Mouse (Mus musculus) granulocyte monocyte progenitor cell, adult 5-6 weeks (primary cell): Measurements from ENCODE around the gene Gnl3l. TPM values are rescaled to one million over a fixed set of nuclear protein-coding genes. Genes with fewer than 3 reads are reported as not detected.

Experiments
- ATAC-seq: replicated peaks from 2 replicates; pipeline ENCODE4 v1.8.0; 2016; ENCODE audit warnings: mild to moderate bottlenecking, moderate TSS enrichment, inconsistent platforms; ENCODE audit not compliant: poor library complexity, severe bottlenecking
- total RNA-seq, 2 experiments: library from RNA; stranded (forward) in 1 of 2; stranded (reverse) in 1 of 2; fragments of 200-712, 200-1000 nt in 1 of 2; fragments of >200 nt in 1 of 2; fragmentation: Nextera tagmentation in 1 of 2; gene quantifications; 2 replicates each; pipeline ENCODE4 v1.2.3; 2014 to 2017

Gnl3l gene
- 37.0 and 55.5 TPM in 2 replicates for total RNA-seq (2014; fragmentation: Nextera tagmentation)
- 46.9 and 47.9 TPM in 2 replicates for total RNA-seq (2017)

DNA sequence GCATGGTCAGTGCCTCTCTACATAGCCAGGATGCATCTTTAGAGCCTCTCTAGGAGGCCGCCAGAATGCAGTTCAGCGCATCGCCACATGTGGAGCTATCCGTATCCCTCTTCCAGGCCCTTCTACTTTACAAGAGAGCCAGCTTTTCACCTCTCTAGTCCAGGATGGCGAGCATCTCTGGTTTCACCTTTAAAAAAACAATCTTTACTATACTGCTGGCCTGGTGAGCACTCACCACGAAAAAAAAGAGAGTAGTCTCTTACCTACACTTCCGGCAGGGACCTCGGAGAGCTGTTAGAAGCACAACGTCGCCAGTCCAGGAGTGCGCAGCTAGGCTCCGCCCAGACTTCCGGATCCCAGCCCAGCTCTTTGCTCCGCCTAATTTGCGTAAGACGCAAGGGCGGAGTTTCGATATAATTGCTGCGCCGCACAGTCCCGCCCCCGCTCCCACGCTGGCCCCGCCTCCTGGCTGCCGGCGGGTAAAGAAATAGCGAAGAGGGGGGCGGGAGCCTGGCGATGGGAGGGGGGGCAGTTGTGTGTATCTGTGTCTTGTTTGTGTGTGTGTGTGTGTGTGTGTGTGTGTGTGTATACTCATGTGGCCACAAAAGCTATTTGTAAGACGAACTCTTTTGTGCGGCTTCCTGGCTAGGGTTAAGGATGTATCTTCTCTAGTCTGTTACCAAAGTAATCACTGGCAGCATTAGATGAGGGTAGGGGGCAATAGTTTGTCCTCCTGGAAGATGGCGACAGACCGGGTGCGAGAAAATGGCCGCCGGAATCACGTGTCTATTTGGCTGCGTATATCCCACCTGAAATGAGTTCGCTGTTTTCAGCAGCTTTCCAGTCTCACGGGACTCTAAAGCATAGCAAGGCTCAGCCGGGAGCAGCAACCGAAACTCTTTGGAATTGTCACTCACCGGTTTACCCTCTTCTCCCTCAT, at the start of gene Gnl3l:
Gnl3l (minus strand) TSS at position 385 of the 940 bp plus-strand sequence.
- peak; percentile 94 for ATAC-seq

DNA sequence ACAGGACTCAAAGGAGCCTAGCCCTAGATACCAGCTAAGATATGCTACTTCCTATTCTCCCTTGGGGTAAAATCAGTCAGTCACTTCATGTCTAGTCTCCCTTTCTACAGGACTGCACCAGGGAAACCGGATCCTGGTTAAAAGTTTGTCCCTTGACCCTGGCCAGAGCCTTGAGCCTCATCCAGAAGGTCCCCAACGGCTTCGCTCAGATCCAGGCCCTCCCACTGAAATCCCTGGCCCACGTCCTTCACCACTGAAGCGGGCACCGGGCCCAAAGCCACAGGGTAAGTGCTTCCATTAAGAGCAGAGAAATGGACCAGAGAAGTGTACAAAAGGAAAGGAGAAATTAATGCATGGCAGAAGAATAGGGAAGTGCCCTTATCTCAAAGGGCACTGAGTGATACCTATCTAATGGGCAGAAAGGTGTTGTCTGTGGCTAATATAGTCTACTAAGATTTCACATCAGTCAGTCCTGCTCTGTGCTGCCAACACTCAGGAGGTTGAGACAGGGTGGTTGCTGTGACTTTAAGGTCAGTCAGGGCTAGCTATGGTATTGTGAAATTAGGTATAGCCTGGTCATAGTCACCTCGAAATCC, 49.0 kb upstream of the Gnl3l start:
- ATAC-seq: 0 out of 2 replicates have a peak, but pooled peaks have one; percentile 3

DNA sequence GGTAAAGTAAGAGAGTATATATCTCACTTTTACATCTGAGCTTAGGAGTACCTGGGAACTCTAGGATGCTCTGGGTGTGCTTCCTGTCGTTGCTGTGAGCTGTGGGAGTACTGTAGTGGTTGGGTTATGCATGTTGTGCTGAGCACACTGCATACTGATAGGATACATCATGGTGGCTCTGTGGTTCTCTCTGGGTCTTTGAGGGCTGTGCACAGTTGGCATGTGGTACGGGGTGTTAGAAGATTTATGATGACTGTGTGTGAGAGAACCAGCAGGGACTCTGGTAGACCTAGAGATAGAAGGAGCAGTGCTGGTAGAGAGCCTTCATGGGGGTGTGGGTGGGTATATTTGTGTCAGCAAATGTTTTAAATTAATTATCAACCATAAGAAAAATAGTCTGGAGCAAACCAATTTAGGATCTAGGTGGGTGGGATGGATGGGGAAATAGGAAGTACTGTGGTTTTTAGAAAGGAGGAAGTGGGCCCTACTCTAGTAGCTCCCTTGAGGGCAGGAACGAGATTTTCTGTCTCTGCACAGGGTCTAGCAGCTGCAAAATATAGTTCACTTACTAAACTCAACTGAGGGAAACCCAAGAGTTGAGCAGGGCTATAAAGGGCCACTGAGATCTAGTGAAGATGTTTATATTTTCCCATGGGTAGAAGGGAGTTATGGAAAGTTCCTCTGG, 44.6 kb upstream of the Gnl3l start:
- peak; percentile 97 for ATAC-seq

DNA sequence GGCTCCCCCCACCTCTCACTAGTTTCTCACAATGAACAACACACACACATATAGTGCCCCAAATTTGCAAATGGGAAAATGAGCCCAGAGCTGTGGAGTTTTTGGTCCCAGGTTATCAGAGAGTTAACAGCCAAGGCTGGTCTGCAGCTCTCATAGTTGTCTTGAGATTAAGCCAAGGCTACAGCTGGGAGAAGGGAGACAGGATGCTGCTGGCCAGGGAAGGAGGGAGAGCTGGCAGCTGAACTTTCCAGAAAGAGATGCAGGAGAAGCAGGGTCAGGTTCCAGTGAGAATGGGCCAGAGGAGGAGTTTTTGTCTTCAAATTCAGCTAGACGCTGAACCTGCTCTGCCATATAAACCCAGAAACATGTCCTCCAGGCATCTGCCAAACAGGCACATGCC, 42.2 kb upstream of the Gnl3l start:
- ATAC-seq: no peak

- ATAC-seq: no peak; the same call in 1 of the 2 replicates
Observed at GRCm38 (mm10) chrX:151055559-151055958, 38.4 kb upstream of the Gnl3l start.

GRCm38 (mm10) chrX:151054489-151054888, 37.4 kb upstream of the Gnl3l start:
- no peak for ATAC-seq

DNA sequence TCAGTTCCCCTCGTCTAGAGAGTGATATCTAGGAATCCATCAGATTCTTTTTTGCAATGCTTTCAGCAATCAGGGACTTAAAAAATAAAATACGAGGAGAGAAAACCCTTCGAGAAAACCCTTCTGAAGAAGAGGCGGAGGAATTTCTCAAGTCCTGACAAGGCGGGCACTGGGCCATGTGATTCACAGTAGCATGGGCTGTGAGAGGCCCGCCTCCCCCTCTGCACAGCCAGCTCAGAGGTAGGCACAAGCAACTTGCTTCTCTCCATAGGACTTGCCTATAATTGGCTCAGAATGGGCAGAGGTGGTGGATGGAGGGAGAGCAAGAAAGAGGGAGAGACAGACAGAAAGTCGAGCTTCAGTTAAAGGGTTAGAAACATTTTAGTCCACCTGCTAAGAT, 33.2 kb upstream of the Gnl3l start:
- ATAC-seq: no peak

DNA sequence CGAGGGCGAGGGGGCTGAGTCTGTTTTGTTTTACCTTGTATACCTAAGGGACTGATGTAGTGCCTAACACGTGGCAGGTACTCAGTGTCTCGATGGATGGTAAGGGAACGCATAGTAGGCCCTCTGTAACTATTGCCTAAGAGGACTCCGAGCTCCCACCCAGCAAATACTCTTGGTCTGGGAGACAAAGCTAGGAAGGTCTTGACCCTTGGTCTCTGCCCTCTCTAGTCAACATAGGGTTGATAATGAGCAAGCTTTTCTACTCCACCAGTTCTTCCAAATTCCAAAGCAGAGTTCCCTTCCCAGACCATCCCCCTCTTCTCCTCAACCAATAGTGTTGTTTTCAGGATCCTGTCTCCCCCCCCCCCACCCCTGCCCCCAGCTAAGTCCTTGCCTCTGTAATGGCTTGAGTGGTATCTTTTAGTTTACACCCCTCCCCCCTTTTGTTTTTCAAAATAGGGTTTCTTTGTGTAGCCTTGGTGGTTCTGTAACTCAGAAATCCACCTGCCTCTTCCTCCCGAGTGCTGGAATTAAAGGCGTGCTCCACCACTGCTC, 32.6 kb upstream of the Gnl3l start:
- ATAC-seq: no peak

DNA sequence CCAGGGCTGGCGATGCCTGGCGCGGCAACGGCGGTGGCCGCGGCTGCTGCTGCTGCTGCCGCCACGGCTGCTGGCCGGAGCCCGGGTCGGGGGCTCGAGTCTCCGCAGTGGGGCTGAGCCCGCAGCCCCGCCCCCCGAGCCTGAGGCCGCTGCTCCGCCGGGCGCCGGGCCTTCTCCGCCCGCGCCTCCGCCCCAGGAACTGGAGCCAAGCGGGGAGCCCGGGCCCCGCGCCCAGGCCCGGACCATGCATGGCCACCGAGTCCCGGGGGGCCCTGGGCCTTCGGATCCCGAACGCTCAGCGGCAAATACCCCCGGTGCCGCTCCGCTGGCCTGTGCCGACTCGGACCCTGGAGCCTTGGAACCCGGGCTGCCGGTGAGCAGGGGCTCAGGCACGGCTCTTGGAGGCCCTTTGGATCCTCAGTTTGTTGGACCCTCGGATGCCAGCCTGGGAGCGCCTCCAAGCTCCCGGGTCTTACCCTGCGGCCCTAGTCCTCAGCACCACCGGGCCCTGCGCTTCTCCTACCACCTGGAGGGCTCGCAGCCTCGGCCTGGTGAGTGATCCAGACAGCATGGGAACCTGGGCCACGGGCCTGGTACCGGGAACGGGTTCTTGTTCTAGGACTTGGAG, 30.4 kb upstream of the Gnl3l start:
- ATAC-seq: peak; percentile 25

DNA sequence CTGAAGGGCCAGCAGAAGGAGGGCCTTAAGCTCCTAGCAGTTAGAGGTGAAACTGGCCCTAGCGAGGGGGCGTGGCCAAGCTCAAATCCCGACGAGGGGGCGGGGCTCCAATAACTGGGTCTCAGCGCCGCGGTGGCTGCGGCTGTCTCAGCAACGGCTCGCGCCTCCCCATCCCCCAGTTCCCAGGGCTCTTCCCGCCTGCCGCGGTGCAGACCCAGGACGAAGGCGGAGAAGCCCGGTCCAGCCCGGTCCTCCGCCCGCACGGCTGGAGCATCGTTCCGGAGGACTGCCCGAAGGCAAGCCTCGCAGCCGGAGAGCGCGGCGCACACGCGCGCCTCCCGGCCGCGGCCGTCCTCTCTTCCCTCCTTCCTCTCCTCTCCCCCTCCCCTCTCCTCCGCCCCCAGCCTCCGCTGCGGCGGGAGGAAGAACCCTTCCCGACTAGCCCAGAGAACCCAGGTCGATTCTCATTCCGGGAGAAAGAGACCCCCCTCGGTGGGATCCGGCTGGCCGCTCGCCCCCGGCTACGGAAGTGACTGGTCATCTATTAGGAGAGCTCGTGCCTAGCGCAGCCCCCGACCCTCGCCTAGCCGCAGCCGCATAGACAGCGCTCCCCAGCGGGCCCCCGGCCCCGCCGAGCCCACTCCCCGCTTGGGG, 29.8 kb upstream of the Gnl3l start:
- ATAC-seq: peak; percentile 85

- no peak for ATAC-seq
Observed at GRCm38 (mm10) chrX:151046321-151046720, 29.2 kb upstream of the Gnl3l start.

GRCm38 (mm10) chrX:151045850-151046249, 28.7 kb upstream of the Gnl3l start, which contains the start of gene Fgd1:
Gene Fgd1 (plus strand): TSS chrX:151046150.
- no peak for ATAC-seq

DNA sequence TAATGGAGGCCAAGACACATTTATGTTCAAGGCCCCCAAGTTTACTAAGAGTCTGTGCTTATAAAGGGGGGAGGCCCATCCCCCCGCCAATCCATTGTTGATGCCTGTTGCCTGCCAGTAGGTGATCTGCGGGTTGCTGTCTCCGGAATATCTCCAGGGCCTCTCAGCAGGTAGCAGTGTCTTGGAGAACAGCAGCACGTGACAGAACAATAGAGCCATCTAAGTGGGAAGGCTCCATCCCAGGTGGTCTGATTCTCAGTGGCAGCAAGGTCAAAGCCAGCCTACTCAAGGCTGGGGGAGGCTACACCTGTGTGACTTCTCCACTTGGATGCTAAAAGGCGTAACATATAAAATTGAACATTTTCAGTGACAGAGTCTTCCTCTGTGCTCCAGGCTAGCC, 24.1 kb upstream of the Gnl3l start:
- no peak for ATAC-seq

GRCm38 (mm10) chrX:151031400-151031799, 14.3 kb upstream of the Gnl3l start:
- ATAC-seq: no peak

GRCm38 (mm10) chrX:151018798-151019197, 1.7 kb upstream of the Gnl3l start:
- no peak for ATAC-seq

- no peak for ATAC-seq
Observed at GRCm38 (mm10) chrX:151017897-151018296, 775 bp upstream of the Gnl3l start.

DNA sequence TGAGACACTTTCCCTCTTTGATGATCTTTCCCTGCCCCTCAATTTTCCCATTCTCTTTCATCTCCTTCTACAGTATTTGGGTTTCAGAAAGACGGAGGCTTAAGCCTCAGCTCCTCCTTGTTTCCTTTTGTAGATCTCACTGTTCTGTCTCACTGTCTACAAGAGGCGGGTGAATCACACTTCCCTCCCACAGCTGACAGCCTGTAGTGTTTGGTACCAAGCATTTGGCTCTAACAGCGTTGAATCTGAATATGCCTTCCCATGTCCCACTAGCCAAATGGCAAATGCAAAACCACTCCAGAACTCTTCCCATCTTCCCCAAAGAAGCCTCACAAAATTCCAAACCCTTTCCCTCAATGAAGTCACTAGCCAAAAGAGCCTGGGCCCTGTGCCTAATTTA, 20.3 kb downstream of the Gnl3l start:
- ATAC-seq: no peak

DNA sequence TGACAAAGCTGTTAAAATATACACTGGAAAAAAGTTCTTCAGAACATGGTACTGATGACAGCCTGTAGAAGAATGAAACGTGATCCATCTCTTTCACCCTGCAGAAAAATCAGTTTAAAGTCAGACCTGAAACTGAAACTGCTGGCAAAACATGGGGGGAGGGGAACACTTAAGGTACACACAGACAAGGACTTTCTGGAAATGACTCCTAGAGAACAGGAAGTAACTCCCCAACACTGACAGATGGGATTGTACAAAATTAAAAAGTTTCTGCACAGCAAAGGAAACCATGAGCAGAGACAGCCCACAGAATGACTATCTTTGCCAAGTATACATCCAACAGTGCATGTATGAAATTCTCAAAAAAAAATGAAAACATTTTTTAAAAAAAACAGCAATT, 35.5 kb downstream of the Gnl3l start:
- peak; percentile 44; the same call in 1 of the 2 replicates for ATAC-seq

DNA sequence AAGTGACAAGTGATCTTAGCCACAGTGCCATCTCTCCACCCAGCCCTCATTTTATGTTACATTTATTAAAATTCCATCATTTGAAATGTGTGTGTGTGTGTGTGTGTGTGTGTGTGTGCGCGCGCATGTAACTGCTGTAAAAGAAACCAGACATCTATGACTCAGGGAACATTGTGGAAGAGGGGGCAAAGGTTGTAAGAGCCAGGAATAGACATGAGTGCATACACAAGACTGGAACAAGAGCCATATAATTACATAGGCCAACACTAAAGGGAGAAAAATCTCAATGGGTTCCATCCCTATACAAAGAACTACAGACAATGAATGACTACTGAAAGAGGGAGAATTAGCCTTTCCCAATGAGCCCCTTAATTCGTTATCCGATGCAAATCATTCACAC, 41.7 kb downstream of the Gnl3l start:
- no peak for ATAC-seq

- ATAC-seq: no peak
Observed at GRCm38 (mm10) chrX:150963027-150963426, 54.1 kb downstream of the Gnl3l start.
